Mouse (Mus musculus): ENCODE results near the gene Pipox. TPM values are rescaled to one million over a fixed set of nuclear protein-coding genes. Genes with fewer than 3 reads are reported as not detected.

Gene Pipox
- polyA plus RNA-seq, 1 experiment: 10.0 TPM

DNA sequence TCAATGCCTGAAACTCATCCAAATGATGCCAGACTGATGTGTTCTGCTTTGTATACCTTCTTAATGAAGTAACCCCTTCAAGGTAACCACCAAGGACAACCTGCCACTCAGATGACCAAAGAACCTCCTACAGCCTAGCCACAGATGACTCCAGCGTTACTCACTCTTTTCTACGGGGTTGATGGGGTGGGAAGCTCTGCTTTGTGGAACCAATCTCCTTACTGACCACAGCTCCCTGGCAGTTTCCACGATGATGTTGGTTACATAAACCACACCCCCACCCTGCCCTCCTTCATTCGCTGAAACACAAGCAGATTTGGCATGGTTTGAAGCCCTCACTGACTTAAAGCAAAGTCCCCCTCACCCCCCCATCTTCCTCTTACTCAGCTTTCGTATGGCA lies 33.9 kb upstream of the Pipox start:
- DNase-seq (ENCODE audit: low read depth): no peak
- TF ChIP-seq CTCF (IDR thresholded peaks at IDR 0.05; ENCODE audit: borderline replicate concordance, extremely low read depth, insufficient read depth, insufficient read length) (no peak), POLR2A (IDR thresholded peaks at IDR 0.05; ENCODE audit: borderline replicate concordance, extremely low read depth, insufficient read depth, insufficient read length, poor library complexity, severe bottlenecking) (no peak)

DNA sequence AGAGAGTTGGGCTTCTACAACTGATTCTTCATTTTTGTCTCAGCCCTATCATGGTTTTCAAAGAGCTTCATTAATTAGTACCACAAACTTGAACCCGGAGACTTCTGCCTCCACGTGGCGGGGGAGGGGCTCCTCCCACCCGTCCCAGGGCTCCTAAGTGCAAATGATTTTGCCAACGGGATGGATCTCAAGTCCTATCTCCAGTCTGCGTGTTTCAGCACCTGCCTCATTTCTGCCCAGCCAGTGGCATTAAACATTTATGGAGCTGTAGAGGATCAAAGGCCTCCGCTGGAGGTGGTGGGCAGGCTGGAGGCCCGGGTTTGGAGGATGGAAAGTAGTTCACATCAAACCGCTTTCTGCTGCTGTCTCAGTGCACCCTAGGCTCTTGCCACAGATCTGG lies 32.8 kb upstream of the Pipox start:
- TF ChIP-seq CTCF (IDR thresholded peaks at IDR 0.05; ENCODE audit: borderline replicate concordance, extremely low read depth, insufficient read depth, insufficient read length) (no peak), POLR2A (IDR thresholded peaks at IDR 0.05; ENCODE audit: borderline replicate concordance, extremely low read depth, insufficient read depth, insufficient read length, poor library complexity, severe bottlenecking) (no peak)
- DNase-seq (ENCODE audit: low read depth): peak; percentile 67

DNA sequence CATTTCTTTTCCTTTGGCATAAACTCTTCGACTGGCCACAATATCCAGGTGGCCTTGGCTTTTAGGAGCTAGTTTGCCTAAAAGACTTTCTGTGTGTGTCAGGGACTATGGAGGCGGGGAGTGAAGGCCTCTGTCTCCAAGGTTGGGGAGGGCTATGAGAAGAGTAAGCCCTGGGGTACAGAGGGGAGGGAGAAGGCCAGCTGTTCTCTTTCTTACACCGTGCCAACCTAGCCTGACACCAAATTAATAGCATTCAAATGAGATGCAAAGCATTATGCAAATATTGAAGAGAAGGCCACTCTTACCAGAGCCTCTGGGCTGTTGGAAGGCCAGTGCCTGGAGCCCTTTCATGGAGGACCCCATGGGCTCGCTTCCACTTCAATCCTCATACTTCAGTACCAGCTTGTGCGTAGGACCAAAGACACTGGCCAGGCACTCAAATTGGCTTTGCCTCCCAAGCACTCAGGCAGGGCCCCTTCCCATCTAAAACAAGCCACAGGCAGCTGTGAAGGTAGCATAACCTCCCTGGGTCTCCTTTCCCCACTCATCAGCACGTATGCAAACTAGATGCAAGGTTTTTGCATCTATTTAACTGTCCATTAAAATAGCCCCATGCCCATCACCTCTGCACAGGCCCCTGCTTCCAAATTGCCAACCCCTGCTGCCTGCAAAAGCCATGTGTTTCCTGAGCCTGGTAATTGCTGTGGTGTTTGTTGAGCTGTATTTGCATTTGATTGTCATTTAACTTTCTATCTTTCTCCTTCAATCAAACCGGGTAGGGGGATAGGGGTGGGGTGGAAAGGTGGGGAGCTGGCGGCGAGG lies 32.2 kb upstream of the Pipox start:
- TF ChIP-seq POLR2A (IDR thresholded peaks at IDR 0.05; ENCODE audit: borderline replicate concordance, extremely low read depth, insufficient read depth, insufficient read length, poor library complexity, severe bottlenecking) (no peak), CTCF (IDR thresholded peaks at IDR 0.05; ENCODE audit: borderline replicate concordance, extremely low read depth, insufficient read depth, insufficient read length) (no peak)
- peak; percentile 92 for DNase-seq (ENCODE audit: low read depth)

DNA sequence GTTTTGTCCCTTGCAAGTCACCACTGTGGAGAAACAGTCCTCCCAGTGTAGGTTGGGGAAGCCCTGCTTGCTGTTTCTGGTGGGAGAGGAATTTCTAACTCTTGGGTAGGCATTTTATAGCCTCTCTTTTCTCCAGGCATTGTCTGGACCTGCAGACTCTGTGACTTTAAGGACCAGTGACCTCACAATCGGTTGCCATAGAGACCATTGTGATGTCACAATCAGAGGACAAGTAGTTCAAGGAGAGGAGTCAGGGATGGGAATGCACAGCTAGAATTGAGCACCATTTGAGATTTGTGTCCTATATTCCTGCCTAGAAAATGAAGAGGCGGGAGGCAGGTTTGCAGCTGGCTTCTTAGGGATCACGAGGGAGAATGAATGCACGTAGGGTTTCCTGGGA lies 29.4 kb upstream of the Pipox start:
- peak; percentile 44 for DNase-seq (ENCODE audit: low read depth)

DNA sequence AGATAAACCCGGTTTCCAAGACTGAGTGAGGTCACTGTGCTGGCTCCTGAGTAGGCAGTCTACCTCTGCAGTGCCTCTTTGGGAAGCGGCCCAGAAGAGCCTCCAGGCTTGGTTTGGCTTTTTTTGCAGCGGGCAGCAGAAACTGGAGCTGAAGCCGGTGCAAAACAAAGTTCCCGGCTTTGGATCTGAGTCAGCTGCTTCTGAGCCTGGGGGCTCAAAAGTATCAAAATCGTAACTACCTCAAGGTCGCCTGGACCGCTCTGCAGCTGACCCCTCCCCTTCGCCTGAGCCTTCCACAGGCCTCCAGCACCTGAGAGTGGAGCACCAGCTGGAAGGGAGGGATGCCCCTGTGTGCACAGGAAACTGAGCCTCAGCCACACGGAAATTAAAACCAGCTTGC lies 23.3 kb upstream of the Pipox start:
- no peak for TF ChIP-seq POLR2A (IDR thresholded peaks at IDR 0.05; ENCODE audit: borderline replicate concordance, extremely low read depth, insufficient read depth, insufficient read length, poor library complexity, severe bottlenecking)
- TF ChIP-seq CTCF (IDR thresholded peaks at IDR 0.05; ENCODE audit: borderline replicate concordance, extremely low read depth, insufficient read depth, insufficient read length): no peak

More for the DNA sequence above, 29.4 kb upstream of the Pipox start:
- TF ChIP-seq CTCF (IDR thresholded peaks at IDR 0.05; ENCODE audit: borderline replicate concordance, extremely low read depth, insufficient read depth, insufficient read length) (no peak), POLR2A (IDR thresholded peaks at IDR 0.05; ENCODE audit: borderline replicate concordance, extremely low read depth, insufficient read depth, insufficient read length, poor library complexity, severe bottlenecking) (no peak)

DNA sequence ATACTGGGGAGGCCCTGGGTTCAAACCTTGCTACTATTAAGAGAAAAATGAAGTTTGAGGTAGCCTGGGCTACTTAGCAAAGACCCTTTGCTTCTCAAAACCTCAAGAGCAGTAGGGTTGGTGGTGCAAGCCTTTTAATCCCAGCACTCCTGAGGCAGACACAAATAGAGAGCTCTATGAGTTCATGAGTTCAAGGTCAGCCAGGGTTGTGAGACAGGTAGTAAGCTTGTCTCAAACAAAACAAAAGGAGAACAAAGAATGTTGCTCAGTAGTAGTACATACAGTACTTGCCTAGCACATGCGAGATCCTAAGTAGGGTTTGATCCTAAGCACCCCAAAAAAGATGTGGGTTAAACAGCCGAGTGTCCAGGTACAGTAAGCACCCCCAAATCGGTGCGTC lies 22.8 kb upstream of the Pipox start:
- DNase-seq (ENCODE audit: low read depth): no peak
- TF ChIP-seq CTCF (IDR thresholded peaks at IDR 0.05; ENCODE audit: borderline replicate concordance, extremely low read depth, insufficient read depth, insufficient read length) (no peak), POLR2A (IDR thresholded peaks at IDR 0.05; ENCODE audit: borderline replicate concordance, extremely low read depth, insufficient read depth, insufficient read length, poor library complexity, severe bottlenecking) (no peak)

More for the DNA sequence above, 23.3 kb upstream of the Pipox start:
- peak; percentile 26 for DNase-seq (ENCODE audit: low read depth)

DNA sequence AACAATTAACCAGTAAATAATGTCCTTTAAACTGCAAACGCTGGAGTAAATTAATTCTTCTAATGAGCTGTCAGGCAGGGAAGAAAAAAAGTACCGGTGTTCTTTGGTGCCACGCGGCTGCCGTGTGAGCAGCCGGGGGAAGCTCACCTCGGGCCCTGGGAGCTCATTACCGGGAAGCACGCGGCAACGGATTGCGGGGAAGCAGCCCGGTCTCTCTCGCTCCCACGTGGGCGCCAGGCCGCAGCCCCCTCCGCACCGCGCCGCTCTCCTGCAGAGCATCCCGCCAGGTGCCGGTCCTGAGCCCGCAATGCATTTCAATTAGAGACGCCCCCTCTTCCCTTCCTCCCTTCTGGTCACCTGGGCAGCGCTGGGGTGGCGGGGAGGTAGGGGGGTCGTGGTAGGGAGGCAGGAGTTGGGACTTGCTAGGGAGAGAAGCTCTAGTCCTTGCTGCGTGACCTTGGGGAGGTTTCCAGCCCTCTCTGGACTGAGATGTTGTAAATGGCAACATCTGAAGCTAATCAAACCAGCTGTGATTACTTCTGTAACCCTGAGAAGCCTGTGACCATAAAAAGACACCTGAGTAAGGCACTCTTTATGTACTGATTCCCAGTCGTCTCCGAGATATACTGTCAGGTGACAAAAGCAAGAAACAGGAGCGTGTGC lies 20.8 kb upstream of the Pipox start:
- TF ChIP-seq POLR2A (IDR thresholded peaks at IDR 0.05; ENCODE audit: borderline replicate concordance, extremely low read depth, insufficient read depth, insufficient read length, poor library complexity, severe bottlenecking) (no peak), CTCF (IDR thresholded peaks at IDR 0.05; ENCODE audit: borderline replicate concordance, extremely low read depth, insufficient read depth, insufficient read length) (no peak)
- peak; percentile 61 for DNase-seq (ENCODE audit: low read depth)

DNA sequence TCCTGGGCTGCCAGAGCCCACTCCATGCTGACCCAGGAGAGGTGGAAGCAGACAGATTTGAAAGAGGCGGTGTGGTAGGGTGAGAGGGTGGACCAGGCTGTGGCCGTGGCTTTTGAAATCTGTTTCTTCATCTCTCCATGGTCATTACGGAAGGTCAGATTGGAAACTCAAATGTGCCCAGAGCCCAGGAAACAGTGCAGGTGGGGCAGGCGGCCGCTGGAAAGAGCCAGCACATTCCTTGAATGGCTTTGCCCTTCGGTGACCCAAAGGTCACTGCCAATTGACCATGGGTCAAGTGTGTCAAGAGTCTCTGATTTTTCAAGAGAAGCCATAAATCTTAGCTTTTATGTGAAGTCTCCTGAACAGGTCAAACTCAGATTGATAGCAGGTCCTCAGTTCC lies 19.6 kb upstream of the Pipox start:
- no peak for DNase-seq (ENCODE audit: low read depth)
- TF ChIP-seq CTCF (IDR thresholded peaks at IDR 0.05; ENCODE audit: borderline replicate concordance, extremely low read depth, insufficient read depth, insufficient read length): no peak
- TF ChIP-seq POLR2A (IDR thresholded peaks at IDR 0.05; ENCODE audit: borderline replicate concordance, extremely low read depth, insufficient read depth, insufficient read length, poor library complexity, severe bottlenecking): no peak

DNA sequence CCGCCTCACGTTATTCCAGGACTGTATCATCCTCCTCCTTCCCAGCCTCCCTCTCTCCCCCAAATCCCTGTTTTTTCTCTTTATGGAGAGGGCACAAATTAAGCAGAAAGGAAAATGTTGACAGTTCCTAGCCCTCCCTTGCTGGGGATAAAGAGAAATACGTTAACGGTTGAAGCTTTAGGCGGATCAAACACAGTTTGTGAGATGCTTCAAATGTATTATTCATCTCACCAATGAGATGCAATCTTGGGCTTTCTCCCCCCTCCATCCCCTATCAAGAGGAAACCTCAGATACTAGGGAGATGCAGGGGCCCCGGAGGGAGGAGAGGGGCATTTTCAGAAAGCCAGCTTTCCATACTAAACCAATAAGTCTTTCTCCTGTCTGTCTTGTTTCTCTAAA lies 15.9 kb upstream of the Pipox start:
- no peak for TF ChIP-seq POLR2A (IDR thresholded peaks at IDR 0.05; ENCODE audit: borderline replicate concordance, extremely low read depth, insufficient read depth, insufficient read length, poor library complexity, severe bottlenecking)
- TF ChIP-seq CTCF (IDR thresholded peaks at IDR 0.05; ENCODE audit: borderline replicate concordance, extremely low read depth, insufficient read depth, insufficient read length): no peak
- DNase-seq (ENCODE audit: low read depth): peak; percentile 50

DNA sequence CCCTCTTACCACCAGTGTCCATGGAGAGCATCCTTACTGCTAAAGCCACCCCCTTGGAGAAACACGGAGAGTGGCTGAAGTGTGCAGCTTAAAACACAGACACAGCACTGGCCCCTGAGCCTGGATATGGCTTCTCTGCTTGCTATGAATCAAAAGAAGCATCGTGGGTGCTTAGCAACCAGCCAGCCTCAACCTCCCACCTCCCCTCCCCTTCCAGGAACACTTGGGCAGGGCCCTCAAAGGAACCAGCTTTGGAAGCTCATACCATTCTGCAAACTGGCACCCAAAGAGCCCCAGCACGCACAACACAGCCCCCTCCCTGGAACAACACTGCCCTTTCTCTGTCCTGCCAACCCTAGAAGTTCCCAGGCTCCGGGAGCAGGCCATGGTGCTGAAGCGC lies 15.5 kb upstream of the Pipox start:
- TF ChIP-seq CTCF (IDR thresholded peaks at IDR 0.05; ENCODE audit: borderline replicate concordance, extremely low read depth, insufficient read depth, insufficient read length): no peak
- no peak for TF ChIP-seq POLR2A (IDR thresholded peaks at IDR 0.05; ENCODE audit: borderline replicate concordance, extremely low read depth, insufficient read depth, insufficient read length, poor library complexity, severe bottlenecking)
- DNase-seq (ENCODE audit: low read depth): peak; percentile 77

DNA sequence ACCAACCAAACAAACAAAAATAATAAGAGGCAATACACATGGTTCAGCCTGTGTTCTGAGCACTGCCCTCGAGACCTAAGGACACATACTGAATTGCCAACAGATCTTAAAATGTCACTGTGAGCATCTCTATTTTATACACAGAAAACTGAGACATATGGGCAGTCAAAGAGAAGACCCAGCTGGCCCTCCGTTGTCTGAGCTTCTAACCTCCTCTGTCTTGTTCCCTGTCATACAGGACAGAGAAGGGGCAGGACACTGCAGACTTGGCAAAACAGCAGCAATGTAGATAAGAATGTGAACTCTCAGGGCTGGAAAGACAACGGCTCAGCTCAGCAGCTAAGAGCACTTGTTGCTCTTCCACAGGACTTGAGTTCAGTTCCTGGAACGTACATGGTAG lies 14.6 kb upstream of the Pipox start:
- TF ChIP-seq POLR2A (IDR thresholded peaks at IDR 0.05; ENCODE audit: borderline replicate concordance, extremely low read depth, insufficient read depth, insufficient read length, poor library complexity, severe bottlenecking) (no peak), CTCF (IDR thresholded peaks at IDR 0.05; ENCODE audit: borderline replicate concordance, extremely low read depth, insufficient read depth, insufficient read length) (no peak)
- no peak for DNase-seq (ENCODE audit: low read depth)

Data from brain, embryonic 14.5 days (tissue).